Mouse (Mus musculus) intestine, postnatal 0 days (tissue): ENCODE measurements around the gene Tdrd1. TPM values are rescaled to one million over a fixed set of nuclear protein-coding genes. Genes with fewer than 3 reads are reported as not detected.

Source experiments
- ATAC-seq: fragments of 200-750 bp; cut with Nextera tagmentation; 2 replicates; pipeline ENCODE4 v1.8.0; 2017; ENCODE audit warnings: mild to moderate bottlenecking, moderate TSS enrichment, moderate library complexity
- H3K27ac ChIP-seq: fragments of 300-500 bp; sonication (generic); 2 replicates; pipeline ENCODE4 v1.5.1; 2014; ENCODE audit warnings: mild to moderate bottlenecking, low read depth, low read length, moderate library complexity
- H3K27me3 ChIP-seq: fragments of 300-500 bp; sonication (generic); replicated peaks from 2 replicates; pipeline ENCODE4 v1.6.1; 2014; ENCODE audit warnings: low read length, mixed read lengths; ENCODE audit not compliant: control insufficient read depth, insufficient read depth
- H3K36me3 ChIP-seq: fragments of 300-500 bp; sonication (generic); 2 replicates; pipeline ENCODE4 v1.6.1; 2014; ENCODE audit warnings: mild to moderate bottlenecking, moderate library complexity; ENCODE audit not compliant: control insufficient read depth, insufficient read depth
- H3K4me1 ChIP-seq: fragments of 300-500 bp; sonication (generic); replicated peaks from 2 replicates; pipeline ENCODE4 v1.6.1; 2014; ENCODE audit warnings: antibody characterized with exemption, low read length, mixed read lengths; ENCODE audit not compliant: control insufficient read depth, insufficient read depth
- H3K4me2 ChIP-seq: fragments of 300-500 bp; sonication (generic); replicated peaks from 2 replicates; pipeline ENCODE4 v1.6.1; 2014; ENCODE audit warnings: low read depth, mild to moderate bottlenecking, moderate library complexity
- H3K4me3 ChIP-seq: fragments of 300-500 bp; sonication (generic); 2 replicates; pipeline ENCODE4 v1.5.1; 2014; ENCODE audit warnings: low read depth, low read length
- H3K9ac ChIP-seq: fragments of 300-500 bp; sonication (generic); 2 replicates; pipeline ENCODE4 v1.6.1; 2014; ENCODE audit warnings: mild to moderate bottlenecking, low read depth, low read length
- H3K9me3 ChIP-seq: fragments of 300-500 bp; sonication (generic); 2 replicates; pipeline ENCODE4 v1.6.1; 2016; ENCODE audit warnings: mixed run types; ENCODE audit not compliant: control insufficient read depth
- CTCF ChIP-seq: sonication (generic); IDR thresholded peaks from 2 replicates; pipeline ENCODE4 v1.5.1; 2016; ENCODE audit warnings: low read depth, mild to moderate bottlenecking, control low read depth, antibody characterized with exemption, moderate library complexity
- WGBS: fragments of 180-500 bp; shearing (Covaris S2); extraction: QIAGEN DNeasy Blood & Tissue Kit; methylation state at CpG from one replicate; pipeline ENCODE4 v1.1.7; 2014; 5-methylcytosine and 5-hydroxymethylcytosine counted together
- polyA plus RNA-seq: library from polyadenylated mRNA; unstranded; fragments of >200 nt; fragmentation: Nextera tagmentation; extraction: Ambion mirVana; gene quantifications from 2 replicates; pipeline ENCODE4 v1.2.1, GENCODE M21; 2015

Gene Tdrd1
- polyA plus RNA-seq, 1 experiment from 2014 or later, result 0.13 TPM

DNA sequence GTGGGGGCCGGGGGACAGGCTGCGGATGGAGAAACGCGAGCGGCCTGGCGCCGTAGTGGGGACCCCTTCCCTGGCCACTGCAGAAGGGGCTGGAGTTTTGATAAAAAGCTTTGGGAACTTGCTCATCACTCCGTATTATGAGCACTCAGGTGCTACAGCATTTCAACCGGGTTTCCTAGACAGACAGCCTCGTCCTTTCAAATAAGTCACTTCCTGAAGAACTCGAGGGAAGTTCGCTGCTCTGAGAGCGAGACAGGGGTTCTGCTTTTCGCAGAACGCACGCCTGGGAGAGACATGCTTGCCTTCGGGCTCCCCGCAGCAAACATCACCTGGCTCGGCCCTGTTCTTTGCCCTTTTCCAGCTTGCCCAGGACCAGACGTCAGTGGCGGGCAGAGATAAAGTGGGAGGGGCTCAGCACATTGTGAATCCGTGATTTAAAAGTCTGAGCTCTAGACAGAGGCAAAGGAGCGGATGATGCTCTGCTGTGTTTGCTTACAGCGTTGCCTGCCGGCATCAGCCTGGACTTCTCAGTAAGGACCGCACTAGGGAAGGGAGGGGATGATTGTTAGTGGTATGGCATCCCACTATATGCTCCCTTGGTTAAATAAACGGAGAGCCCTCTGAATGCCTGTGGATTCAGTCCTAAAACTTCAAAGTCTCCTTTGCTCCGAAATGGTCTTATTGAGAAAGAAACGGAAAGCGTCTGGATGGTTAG, 48.7 kb downstream of the Tdrd1 start:
- H3K4me2 ChIP-seq, result peak overlapping the region; percentile 75
- WGBS, result 8% methylated on average over 30 of the region's 30 CpGs
- H3K27ac ChIP-seq, result no peak overlapping the region
- no peak for ATAC-seq
- no peak for TF ChIP-seq CTCF
- H3K4me1 ChIP-seq, result 0 out of 2 replicates have a peak, but pooled peaks cover 5% of the 10 kb centered on the region
- H3K9me3 ChIP-seq, result no peaks in the 10 kb centered on the region
- no peaks in the 10 kb centered on the region for H3K36me3 ChIP-seq
- H3K27me3 ChIP-seq, result peaks cover 43% of the 10 kb centered on the region
- H3K9ac ChIP-seq, result no peak overlapping the region
- H3K4me3 ChIP-seq, result peak overlapping the region; percentile 41

DNA sequence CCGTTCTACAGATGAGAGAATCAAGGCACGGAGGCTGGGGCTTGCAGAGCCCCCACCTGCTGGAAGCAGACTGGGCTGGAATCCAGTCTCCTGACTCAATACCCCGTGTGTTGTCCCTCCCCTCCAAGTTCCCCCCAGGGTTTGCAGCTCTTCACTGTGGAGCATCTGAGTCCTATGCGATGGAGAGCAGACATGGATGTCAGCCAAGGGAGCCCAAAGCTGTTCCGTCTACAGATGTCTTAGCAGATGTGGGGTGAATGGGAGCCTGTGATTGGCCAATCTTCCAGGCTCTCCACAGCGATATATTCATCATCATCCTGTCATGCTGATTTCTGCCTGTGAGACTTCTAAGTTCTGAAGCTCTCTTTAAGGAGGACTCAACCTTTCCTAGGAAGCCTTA, 51.4 kb downstream of the Tdrd1 start:
- ATAC-seq, result no peak

DNA sequence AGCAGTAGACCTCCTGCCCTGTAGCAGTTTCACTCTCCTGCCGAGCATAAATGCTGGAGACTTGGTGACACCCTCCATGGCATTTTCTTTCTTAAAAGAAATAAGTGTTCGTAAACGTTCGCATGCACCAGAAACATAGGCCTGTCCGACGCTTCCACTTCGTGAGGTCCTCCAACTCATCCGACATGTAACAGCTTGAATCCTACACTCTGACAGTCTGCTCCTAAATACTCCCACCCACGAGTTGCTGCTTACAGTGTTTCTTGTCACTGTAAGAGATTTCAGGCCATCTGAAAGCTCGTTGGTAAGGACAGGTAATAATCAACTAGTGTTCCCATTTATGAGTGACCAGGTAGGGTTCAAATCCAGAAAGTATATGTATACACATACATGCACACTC, 61.9 kb downstream of the Tdrd1 start:
- H3K27ac ChIP-seq, result no peak overlapping the region

More for the DNA sequence above, 51.4 kb downstream of the Tdrd1 start:
- Histone ChIP-seq H3K27me3 (peaks cover 43% of the 10 kb centered on the region), H3K4me2 (no peak overlapping the region), H3K4me1 (0 out of 2 replicates have a peak, but pooled peaks cover 5% of the 10 kb centered on the region), H3K27ac (no peak overlapping the region), H3K9ac (no peak overlapping the region), H3K36me3 (no peaks in the 10 kb centered on the region), H3K9me3 (no peaks in the 10 kb centered on the region), H3K4me3 (no peak overlapping the region)
- WGBS, result 54% methylated on average over 6 of the region's 6 CpGs
- no peak for TF ChIP-seq CTCF

DNA sequence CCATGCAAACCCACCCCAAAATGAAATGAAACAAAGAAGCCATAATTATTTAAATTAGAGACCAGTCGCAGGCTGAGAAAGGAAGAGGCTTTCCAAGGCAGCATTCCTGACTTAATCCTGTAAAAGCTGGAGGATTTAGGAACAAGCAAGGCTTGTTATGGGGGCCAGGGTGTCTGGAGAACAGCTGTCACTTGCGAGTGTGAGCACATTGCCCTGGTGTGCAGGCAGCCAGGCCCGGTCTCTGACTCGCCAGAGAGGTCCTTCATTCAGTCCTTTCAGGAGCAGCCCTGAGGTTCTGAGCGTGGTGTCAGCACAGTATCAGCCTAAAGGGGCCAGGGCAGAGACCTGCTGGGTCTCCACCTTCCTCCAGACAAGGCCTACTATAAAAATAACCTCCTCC, 62.6 kb downstream of the Tdrd1 start:
- no peaks in the 10 kb centered on the region for H3K9me3 ChIP-seq
- H3K27ac ChIP-seq, result no peak overlapping the region
- no peak overlapping the region for H3K4me2 ChIP-seq
- ATAC-seq, result no peak
- TF ChIP-seq CTCF, result no peak
- H3K27me3 ChIP-seq, result no peaks in the 10 kb centered on the region
- 64% methylated on average over 5 of the region's 5 CpGs for WGBS
- H3K36me3 ChIP-seq, result no peaks in the 10 kb centered on the region
- no peaks in the 10 kb centered on the region for H3K4me1 ChIP-seq
- no peak overlapping the region for H3K9ac ChIP-seq
- H3K4me3 ChIP-seq, result no peak overlapping the region

More for the DNA sequence above, 61.9 kb downstream of the Tdrd1 start:
- 70% methylated on average over 10 of the region's 10 CpGs for WGBS
- Histone ChIP-seq H3K36me3 (no peaks in the 10 kb centered on the region), H3K4me2 (no peak overlapping the region), H3K4me1 (no peaks in the 10 kb centered on the region), H3K9me3 (no peaks in the 10 kb centered on the region), H3K9ac (no peak overlapping the region), H3K4me3 (no peak overlapping the region), H3K27me3 (no peaks in the 10 kb centered on the region)
- no peak for ATAC-seq
- TF ChIP-seq CTCF, result no peak

DNA sequence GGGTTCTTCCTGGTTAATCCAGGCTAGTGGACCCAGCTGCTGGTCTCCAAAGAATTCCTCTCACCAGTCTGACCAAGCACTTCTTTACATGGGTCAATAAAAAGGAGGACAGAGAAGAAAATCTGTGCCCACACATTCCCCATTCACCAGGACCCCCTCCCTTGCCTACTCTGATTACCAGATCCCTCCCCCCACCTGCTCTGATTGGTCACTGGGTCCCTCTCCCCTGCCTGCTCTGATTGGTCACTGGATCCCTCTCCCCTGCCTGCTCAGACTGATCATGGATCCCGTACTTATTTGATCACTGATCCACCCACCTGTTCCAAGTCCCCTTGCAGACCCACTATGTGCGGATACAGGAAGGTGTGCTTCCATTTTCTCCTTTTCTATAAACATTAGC, 65.4 kb downstream of the Tdrd1 start:
- no peak for TF ChIP-seq CTCF
- WGBS, result 57% methylated on average over 2 of the region's 2 CpGs
- ATAC-seq, result no peak
- no peak overlapping the region for H3K4me2 ChIP-seq
- H3K4me1 ChIP-seq, result no peaks in the 10 kb centered on the region
- no peak overlapping the region for H3K4me3 ChIP-seq
- no peaks in the 10 kb centered on the region for H3K36me3 ChIP-seq
- no peaks in the 10 kb centered on the region for H3K27me3 ChIP-seq
- H3K9ac ChIP-seq, result no peak overlapping the region
- no peak overlapping the region for H3K27ac ChIP-seq
- no peaks in the 10 kb centered on the region for H3K9me3 ChIP-seq

DNA sequence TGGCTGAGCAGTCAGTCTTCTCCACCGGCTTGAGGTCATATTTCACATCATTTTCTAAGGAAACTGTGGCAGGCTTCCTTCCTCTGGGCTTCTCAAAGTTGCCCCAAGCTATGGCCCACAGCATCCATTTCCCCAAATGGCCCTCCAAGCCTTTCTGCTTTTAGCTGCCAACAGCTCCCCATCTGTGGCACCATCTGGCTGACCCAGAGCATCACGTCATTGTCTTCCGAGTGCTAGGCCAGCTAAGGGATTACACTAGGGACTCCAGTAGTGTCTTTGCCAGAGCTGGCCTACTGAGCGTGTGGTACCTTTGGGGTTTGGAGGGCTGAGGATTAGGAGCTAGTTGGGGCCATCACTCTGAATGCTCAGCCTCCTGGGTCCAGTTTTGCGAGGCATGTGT, 66.6 kb downstream of the Tdrd1 start:
- Histone ChIP-seq H3K4me3 (no peak overlapping the region), H3K36me3 (no peaks in the 10 kb centered on the region), H3K9ac (no peak overlapping the region), H3K4me1 (no peaks in the 10 kb centered on the region), H3K27me3 (no peaks in the 10 kb centered on the region), H3K4me2 (no peak overlapping the region), H3K9me3 (no peaks in the 10 kb centered on the region), H3K27ac (no peak overlapping the region)
- WGBS, result 90% methylated on average over 5 of the region's 5 CpGs
- TF ChIP-seq CTCF, result no peak
- no peak for ATAC-seq

DNA sequence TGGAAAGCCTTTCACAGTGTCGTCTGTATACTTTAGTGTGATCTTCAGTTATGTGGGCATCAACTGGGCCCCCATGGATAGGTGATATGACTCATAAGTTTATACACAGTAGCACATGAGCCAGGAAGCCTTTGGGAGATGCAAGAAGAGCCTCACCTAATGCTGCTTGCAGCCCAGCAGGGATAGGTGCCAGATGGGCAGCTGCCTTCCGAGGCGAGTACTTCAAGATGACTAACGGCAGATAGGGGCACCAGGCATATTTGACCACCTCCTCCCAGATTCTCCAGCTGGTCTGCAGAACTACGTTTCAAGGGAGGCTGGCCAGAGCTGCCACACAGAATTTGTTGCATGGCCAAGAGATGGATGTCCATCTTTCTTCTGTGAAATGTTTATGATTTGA, 67.3 kb downstream of the Tdrd1 start:
- TF ChIP-seq CTCF, result no peak
- H3K4me2 ChIP-seq, result no peak overlapping the region
- no peak overlapping the region for H3K9ac ChIP-seq
- H3K27ac ChIP-seq, result no peak overlapping the region
- H3K27me3 ChIP-seq, result no peaks in the 10 kb centered on the region
- 83% methylated on average over 5 of the region's 5 CpGs for WGBS
- ATAC-seq, result no peak
- H3K4me1 ChIP-seq, result no peaks in the 10 kb centered on the region
- no peaks in the 10 kb centered on the region for H3K9me3 ChIP-seq
- H3K36me3 ChIP-seq, result no peaks in the 10 kb centered on the region
- H3K4me3 ChIP-seq, result no peak overlapping the region
